Mouse (Mus musculus): ENCODE measurements at regions not wholly inside any gene's neighbourhood (a gene's known extent, or its start where the extent isn't known, plus 50 kb on each side); places are given as distances from the start of the nearest gene placed in this dataset.
A peak's percentile ranks its signal among the peaks of the same experiment; 100 is the strongest.

- no peak for DNase-seq
Observed at GRCm38 (mm10) chr6:31222024-31222579, 176.4 kb upstream of the Mkln1 start.

GRCm38 (mm10) chr6:31227406-31227805, 171.1 kb upstream of the Mkln1 start:
- no peak for DNase-seq

- no peak for DNase-seq
Observed at GRCm38 (mm10) chr6:31228061-31228460, 170.5 kb upstream of the Mkln1 start.

GRCm38 (mm10) chr6:31231821-31232220, 166.7 kb upstream of the Mkln1 start:
- no peak for DNase-seq

- peak; percentile 46 for DNase-seq
Observed at GRCm38 (mm10) chr6:31233252-31233993, 165.1 kb upstream of the Mkln1 start.

- no peak for DNase-seq
Observed at GRCm38 (mm10) chr6:31240051-31240450, 158.5 kb upstream of the Mkln1 start.

GRCm38 (mm10) chr6:31250526-31250925, 148.0 kb upstream of the Mkln1 start:
- DNase-seq: no peak

GRCm38 (mm10) chr6:31253251-31253935, 145.1 kb upstream of the Mkln1 start:
- no peak for DNase-seq

GRCm38 (mm10) chr6:31260645-31261345, 137.7 kb upstream of the Mkln1 start:
- no peak for DNase-seq

GRCm38 (mm10) chr6:31261797-31262540, 136.6 kb upstream of the Mkln1 start:
- DNase-seq: no peak

- DNase-seq: no peak
Observed at GRCm38 (mm10) chr6:31262651-31263050, 135.9 kb upstream of the Mkln1 start.

- no peak for DNase-seq
Observed at GRCm38 (mm10) chr6:31263821-31264220, 134.7 kb upstream of the Mkln1 start.

GRCm38 (mm10) chr6:31266441-31267040, 132.0 kb upstream of the Mkln1 start:
- DNase-seq: no peak

GRCm38 (mm10) chr6:31268057-31268456, 130.5 kb upstream of the Mkln1 start:
- no peak for DNase-seq

- no peak for DNase-seq
Observed at GRCm38 (mm10) chr6:31273816-31274215, 124.7 kb upstream of the Mkln1 start.

- no peak for DNase-seq
Observed at GRCm38 (mm10) chr6:31274236-31274635, 124.3 kb upstream of the Mkln1 start.

- DNase-seq: no peak
Observed at GRCm38 (mm10) chr6:31277792-31278191, 120.7 kb upstream of the Mkln1 start.

- no peak for DNase-seq
Observed at GRCm38 (mm10) chr6:31283973-31284372, 114.6 kb upstream of the Mkln1 start.

GRCm38 (mm10) chr6:31284390-31284789, 114.1 kb upstream of the Mkln1 start:
- DNase-seq: no peak

GRCm38 (mm10) chr6:31285064-31285463, 113.5 kb upstream of the Mkln1 start:
- no peak for DNase-seq

GRCm38 (mm10) chr6:31285981-31286737, 112.4 kb upstream of the Mkln1 start:
- no peak for DNase-seq

- DNase-seq: no peak
Observed at GRCm38 (mm10) chr6:31287176-31287575, 111.4 kb upstream of the Mkln1 start.
